Mouse (Mus musculus) brain, embryonic 14.5 days (tissue): Measurements from ENCODE around the gene Rufy4.

ENCODE experiments used
- CTCF ChIP-seq: fragments of 200-500 bp; IDR thresholded peaks from 2 replicates; pipeline ENCODE4 v1.5.1; 2012; ENCODE audit warnings: inconsistent platforms, mild to moderate bottlenecking, moderate library complexity, borderline replicate concordance; ENCODE audit not compliant: insufficient read depth, insufficient read length; ENCODE audit errors: extremely low read depth
- POLR2A ChIP-seq: fragments of 200-500 bp; IDR thresholded peaks from 2 replicates; pipeline ENCODE4 v1.6.1; 2012; ENCODE audit warnings: mild to moderate bottlenecking, inconsistent platforms, borderline replicate concordance; ENCODE audit not compliant: poor library complexity, insufficient read depth, insufficient read length, severe bottlenecking; ENCODE audit errors: extremely low read depth

DNA sequence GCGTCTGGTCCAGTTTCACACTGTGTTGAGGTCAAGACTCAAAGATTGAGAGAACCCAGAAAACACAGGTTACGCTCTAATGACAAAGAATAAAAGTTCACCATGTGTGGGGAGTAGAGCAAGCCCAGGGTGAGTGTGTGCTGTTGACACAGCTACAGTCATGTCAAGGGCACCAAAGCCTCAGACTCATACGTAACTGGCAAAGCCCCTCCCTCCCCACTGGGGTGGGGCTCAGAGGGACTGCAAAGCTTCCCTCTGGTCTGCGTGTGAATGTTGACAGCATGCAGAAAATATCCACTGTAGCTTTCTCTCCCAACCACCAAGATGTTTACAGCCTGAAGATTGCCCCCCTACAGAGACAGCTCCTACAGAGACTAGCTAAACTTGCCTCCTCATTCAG is 49.1 kb upstream of the Rufy4 start:
- TF ChIP-seq CTCF (no peak), POLR2A (no peak)
